Mouse (Mus musculus) C2C12 (cell line): ENCODE data around the gene Cavin3. TPM values are rescaled to one million over a fixed set of nuclear protein-coding genes. Genes with fewer than 3 reads are reported as not detected.
A peak's percentile ranks its signal among the peaks of the same experiment; 100 is the strongest.

Experiments
- H3K27me3 ChIP-seq: one replicate; pipeline ENCODE4 v1.6.1; 2011; ENCODE audit not compliant: control insufficient read depth, insufficient read depth, insufficient read length
- H3K36me3 ChIP-seq: one replicate; pipeline ENCODE4 v1.6.1; 2011; ENCODE audit not compliant: control insufficient read depth, insufficient read depth
- H3K4me3 ChIP-seq: one replicate; pipeline ENCODE4 v1.5.1; 2011; ENCODE audit warnings: mild to moderate bottlenecking, control low read depth; ENCODE audit not compliant: poor library complexity, insufficient read depth, severe bottlenecking
- H3K79me2 ChIP-seq: one replicate; pipeline ENCODE4 v1.6.1; 2011; ENCODE audit not compliant: control insufficient read depth, insufficient read depth
- H3K79me3 ChIP-seq: one replicate; pipeline ENCODE4 v1.6.1; 2011; ENCODE audit warnings: low read depth, control low read depth
- H3ac ChIP-seq: one replicate; pipeline ENCODE3; 2011; ENCODE audit warnings: low read depth; ENCODE audit not compliant: control insufficient read depth, insufficient read length
- CEBPB ChIP-seq: IDR thresholded peaks from one replicate; pipeline ENCODE4 v1.6.1; 2011; ENCODE audit warnings: low read depth, mild to moderate bottlenecking, control low read depth, moderate library complexity
- CTCF ChIP-seq: IDR thresholded peaks from one replicate; pipeline ENCODE4 v1.5.1; 2011; ENCODE audit not compliant: control insufficient read depth, insufficient read depth, insufficient read length
- FOSL1 ChIP-seq: IDR thresholded peaks from one replicate; pipeline ENCODE4 v1.8.0; 2011; ENCODE audit warnings: mild to moderate bottlenecking, low read length; ENCODE audit not compliant: poor library complexity, insufficient read depth, severe bottlenecking
- MAX ChIP-seq: IDR thresholded peaks from one replicate; pipeline ENCODE4 v1.6.1; 2011; ENCODE audit warnings: mild to moderate bottlenecking, control low read depth
- MYOD1 ChIP-seq: IDR thresholded peaks from one replicate; pipeline ENCODE4 v1.6.1; 2011; ENCODE audit warnings: low read depth; ENCODE audit not compliant: control insufficient read depth, insufficient read length
- MYOG ChIP-seq: IDR thresholded peaks from one replicate; pipeline ENCODE4 v1.6.1; 2011; ENCODE audit not compliant: control insufficient read depth, insufficient read length; ENCODE audit errors: extremely low read depth
- USF1 ChIP-seq: IDR thresholded peaks from one replicate; pipeline ENCODE4 v1.6.1; 2011; ENCODE audit warnings: low read depth, mild to moderate bottlenecking, control low read depth, moderate library complexity
- long read RNA-seq, 2 experiments: library from polyadenylated mRNA; unstranded; transcript quantifications; one replicate each; pipeline ENCODE4 v2.0.0; 2019 to 2020
- polyA plus RNA-seq: library from polyadenylated mRNA; unstranded; fragments of >200 nt; fragmentation: generic; extraction: Trizol; gene quantifications from one replicate; pipeline ENCODE4 v1.2.1, GENCODE M21; 2012; ENCODE audit warnings: missing spikeins

Gene Cavin3
- polyA plus RNA-seq: 83.7 TPM
- long read RNA-seq, experiment 1, transcript Cavin3-201 (2 exons, 1,662 nt): major isoform, 220 of 239 reads
- long read RNA-seq, experiment 1, partial matches to known transcripts: 10 of 239 reads
- long read RNA-seq, experiment 1, other reads (novel, unspliced or antisense): 9 of 239 reads
- long read RNA-seq, experiment 2, transcript Cavin3-201 (2 exons, 1,662 nt): major isoform, 52 of 55 reads
- long read RNA-seq, experiment 2, partial matches to known transcripts: 0 of 55 reads
- long read RNA-seq, experiment 2, other reads (novel, unspliced or antisense): 3 of 55 reads

DNA sequence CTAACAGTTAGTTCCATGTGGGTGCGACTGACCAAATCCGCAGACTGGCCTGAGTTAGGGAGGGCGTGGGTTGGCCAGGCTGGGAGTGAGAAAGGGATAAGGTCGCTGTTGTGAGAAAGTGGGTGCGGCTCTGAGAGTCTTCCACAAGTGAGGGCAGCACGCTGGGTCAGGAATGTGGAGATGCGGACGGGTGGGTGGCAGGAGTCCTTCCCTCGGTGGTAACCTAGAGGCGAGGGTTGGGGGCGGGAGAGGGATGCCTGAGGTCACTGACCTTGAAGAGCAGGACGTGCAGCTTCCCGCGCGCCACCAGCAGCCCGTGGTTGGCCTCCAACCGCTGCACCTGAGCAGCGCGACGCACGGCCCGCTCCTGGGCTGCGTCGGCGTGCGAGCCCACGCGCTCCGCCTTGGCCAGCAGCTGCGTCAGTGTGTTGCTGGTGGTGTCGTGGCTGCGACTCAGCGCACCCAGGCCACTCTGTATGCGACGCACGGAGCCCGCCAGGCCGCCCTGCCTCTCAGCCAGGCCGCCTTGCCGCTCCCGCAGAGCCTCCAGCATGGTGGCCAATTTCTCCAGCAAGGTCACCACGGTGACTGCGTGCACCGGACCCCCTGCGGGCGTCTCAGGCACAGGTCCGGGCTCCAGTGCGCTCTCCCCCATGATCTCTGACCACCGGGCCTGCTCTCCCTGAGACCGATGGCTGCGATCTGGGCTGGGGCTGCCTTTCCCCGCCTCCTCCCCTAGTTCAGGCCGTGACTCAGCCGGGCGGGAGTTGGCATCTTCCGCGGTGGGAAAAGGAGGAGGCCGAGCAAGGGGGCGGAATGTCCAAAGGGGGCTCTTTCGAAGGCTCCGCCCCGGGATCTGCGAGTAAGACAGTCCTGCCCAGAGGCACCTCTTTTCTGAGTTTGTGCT, at the start of gene Cavin3:
TSS of gene Cavin3 (minus strand) at position 796 of the 907 bp plus-strand sequence.
- no peak for TF ChIP-seq FOSL1
- TF ChIP-seq MYOG: no peak
- no peak for TF ChIP-seq USF1
- no peak for TF ChIP-seq MYOD1
- no peak for TF ChIP-seq MAX
- no peak for TF ChIP-seq CEBPB
- no peak for TF ChIP-seq CTCF
- Histone ChIP-seq H3K36me3 (no peaks in the 10 kb centered on the region), H3K27me3 (no peaks in the 10 kb centered on the region), H3K4me3 (peak within 1 kb of the TSS; percentile 53), H3ac (peak within 1 kb of the TSS; percentile 90), H3K79me3 (no peaks in the 10 kb centered on the region), H3K79me2 (peaks cover 14% of the 10 kb centered on the region)

GRCm38 (mm10) chr7:105528094-105528493, 46.0 kb upstream of the Cavin3 start:
- TF ChIP-seq MYOG: no peak
- no peak for TF ChIP-seq USF1
- no peak for TF ChIP-seq FOSL1
- no peak for TF ChIP-seq MAX
- TF ChIP-seq CTCF: no peak
- TF ChIP-seq MYOD1: no peak
- no peak for TF ChIP-seq CEBPB
- no peak overlapping the region for H3ac ChIP-seq
- no peaks in the 10 kb centered on the region for H3K36me3 ChIP-seq
- no peaks in the 10 kb centered on the region for H3K79me3 ChIP-seq
- no peak overlapping the region for H3K4me3 ChIP-seq
- H3K27me3 ChIP-seq: no peaks in the 10 kb centered on the region
- no peaks in the 10 kb centered on the region for H3K79me2 ChIP-seq

- TF ChIP-seq CTCF: peak; percentile 29
- TF ChIP-seq MYOG: no peak
- H3K27me3 ChIP-seq: no peaks in the 10 kb centered on the region
- no peaks in the 10 kb centered on the region for H3K79me3 ChIP-seq
- H3K4me3 ChIP-seq: no peak overlapping the region
- H3ac ChIP-seq: no peak overlapping the region
- H3K79me2 ChIP-seq: no peaks in the 10 kb centered on the region
- no peaks in the 10 kb centered on the region for H3K36me3 ChIP-seq
These were observed 45.3 kb upstream of the Cavin3 start for GRCm38 (mm10) chr7:105527306-105527937.

GRCm38 (mm10) chr7:105524222-105524621, 42.1 kb upstream of the Cavin3 start:
- TF ChIP-seq MAX: no peak
- no peak for TF ChIP-seq USF1
- TF ChIP-seq MYOD1: no peak
- TF ChIP-seq FOSL1: no peak
- no peak for TF ChIP-seq MYOG
- TF ChIP-seq CTCF: no peak
- TF ChIP-seq CEBPB: no peak
- no peaks in the 10 kb centered on the region for H3K27me3 ChIP-seq
- no peaks in the 10 kb centered on the region for H3K36me3 ChIP-seq
- no peak overlapping the region for H3ac ChIP-seq
- H3K79me2 ChIP-seq: no peaks in the 10 kb centered on the region
- H3K4me3 ChIP-seq: no peak overlapping the region
- H3K79me3 ChIP-seq: no peaks in the 10 kb centered on the region

DNA sequence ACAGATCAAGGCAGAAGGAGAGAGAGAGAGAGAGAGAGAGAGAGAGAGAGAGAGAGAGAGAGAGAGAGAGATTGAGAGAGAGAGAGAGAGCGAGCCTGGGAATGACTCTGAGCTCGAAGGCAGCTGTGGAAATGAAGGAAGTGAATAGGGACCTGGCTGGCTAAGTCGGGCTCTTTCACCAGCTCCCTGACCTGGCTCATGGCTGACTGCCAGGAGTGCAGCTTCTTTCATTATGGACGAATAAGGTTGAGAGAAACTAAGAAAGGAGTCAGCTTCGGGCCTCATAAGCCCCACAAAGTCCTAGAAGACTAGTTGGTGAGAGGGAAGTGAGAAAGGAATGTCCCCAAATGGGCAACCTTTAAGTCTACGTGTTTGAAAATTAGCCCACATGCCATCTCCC, 38.1 kb upstream of the Cavin3 start:
- Histone ChIP-seq H3K79me2 (no peaks in the 10 kb centered on the region), H3K79me3 (no peaks in the 10 kb centered on the region), H3K4me3 (no peak overlapping the region)

DNA sequence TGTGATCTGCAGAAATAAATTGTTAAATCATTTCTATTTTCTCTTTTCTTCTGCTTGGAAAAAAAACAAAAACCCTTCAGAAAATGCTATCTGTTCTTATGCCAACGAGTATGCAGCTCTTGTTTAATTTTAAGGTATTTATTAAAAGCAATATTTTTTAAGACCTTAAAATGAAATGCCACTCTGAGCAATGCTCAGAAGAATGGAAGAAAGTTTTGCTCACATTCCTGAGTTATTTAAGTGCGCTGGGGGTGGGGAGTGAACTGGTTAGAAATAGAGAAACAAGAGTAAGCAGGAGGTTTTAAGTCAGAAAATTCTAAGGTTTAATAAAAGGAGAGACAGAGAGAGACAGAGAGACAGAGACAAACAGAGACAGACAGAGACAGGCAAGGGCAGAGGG, 37.7 kb upstream of the Cavin3 start:
- Histone ChIP-seq H3K79me2 (no peaks in the 10 kb centered on the region), H3K4me3 (no peak overlapping the region), H3K36me3 (no peaks in the 10 kb centered on the region), H3ac (no peak overlapping the region), H3K79me3 (no peaks in the 10 kb centered on the region), H3K27me3 (no peaks in the 10 kb centered on the region)
- no peak for TF ChIP-seq MAX
- TF ChIP-seq CTCF: no peak
- no peak for TF ChIP-seq FOSL1
- no peak for TF ChIP-seq CEBPB
- no peak for TF ChIP-seq USF1
- TF ChIP-seq MYOG: no peak
- TF ChIP-seq MYOD1: no peak

More for the DNA sequence above, 38.1 kb upstream of the Cavin3 start:
- H3ac ChIP-seq: no peak overlapping the region
- no peaks in the 10 kb centered on the region for H3K36me3 ChIP-seq
- TF ChIP-seq MAX: no peak
- no peak for TF ChIP-seq USF1
- TF ChIP-seq FOSL1: no peak
- TF ChIP-seq CTCF: no peak
- H3K27me3 ChIP-seq: no peaks in the 10 kb centered on the region
